Mouse (Mus musculus): ENCODE results near the gene Spats2.

- TF ChIP-seq CTCF (IDR thresholded peaks at IDR 0.05; ENCODE audit: borderline replicate concordance, insufficient read depth, low read length) (no peak), POLR2A (IDR thresholded peaks at IDR 0.05; ENCODE audit: low read depth, low read length) (no peak)
Measured at GRCm38 (mm10) chr15:99113396-99113975, 12.2 kb upstream of the Spats2 start.
